Mouse (Mus musculus): ENCODE data around the gene Nans.

DNA sequence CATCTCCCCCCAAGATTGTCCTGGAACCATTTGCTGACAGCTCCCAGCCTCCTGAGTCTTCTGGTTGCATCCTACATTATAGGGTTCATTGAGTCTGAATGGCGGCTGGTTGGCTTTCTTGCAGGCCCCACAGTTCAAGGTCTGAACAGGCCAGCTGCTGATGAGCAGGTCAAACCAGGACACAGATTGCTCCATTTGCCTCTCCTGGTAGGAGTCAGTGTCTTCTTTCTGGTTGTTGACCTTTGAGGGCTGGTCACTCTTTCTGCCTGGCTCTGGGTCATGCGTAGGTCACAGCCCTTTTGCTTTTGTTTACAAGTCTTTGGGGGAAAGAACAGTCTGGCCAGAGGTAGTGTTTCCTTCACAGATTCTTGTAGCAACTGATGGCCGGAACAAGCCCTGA is 9.5 kb downstream of the Nans start:
- TF ChIP-seq CTCF (IDR thresholded peaks at IDR 0.05; ENCODE audit: extremely low read depth, insufficient read depth, low read length), result no peak
- TF ChIP-seq POLR2A (IDR thresholded peaks at IDR 0.05; ENCODE audit: extremely low read depth, insufficient read depth, low read length), result no peak
